Comparison of ENCODE assay signal across 22 mouse cellular contexts in the genomic region with DNA sequence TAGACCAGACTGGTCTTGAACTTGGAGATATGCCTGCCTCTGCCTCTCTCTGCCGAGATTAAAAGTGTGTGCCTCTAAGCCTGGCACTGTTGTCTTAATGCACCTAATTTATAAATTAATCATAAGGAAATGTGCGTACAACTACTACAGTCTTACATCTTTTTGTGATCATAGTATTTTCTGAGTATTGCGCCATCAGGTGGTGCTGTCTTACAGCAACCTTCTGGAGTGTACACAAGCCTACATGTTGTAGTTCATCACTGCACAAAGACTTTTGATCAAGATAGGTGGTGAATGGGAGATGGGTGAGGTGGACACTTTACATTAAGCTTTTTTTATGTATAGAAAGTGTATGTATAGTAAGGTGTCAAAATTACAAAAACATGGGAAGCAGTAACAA. TPM values are rescaled to one million over a fixed set of nuclear protein-coding genes. Genes with fewer than 3 reads are reported as not detected.
DNase-seq lines count a peak whose midpoint lies in the region; ATAC-seq and TF ChIP-seq lines count a peak whose summit lies in the region.
"Had no signal": no experiment of that assay in that cellular context is flagged by ENCODE, and none has a peak within 500 bp of the region (broad histone marks: within the 10 kb centered on the region; RNA-seq: fewer than 3 reads in every experiment).

No protein-coding gene starts in this region.

- H3K27me3 ChIP-seq in heart, postnatal 0 days (ENCODE audit: control insufficient read depth, insufficient read depth, low read length), result no peaks in the 10 kb centered on the region
- H3K27me3 ChIP-seq: forebrain, embryonic 13.5 days; midbrain, embryonic 15.5 days had no signal

- no peak overlapping the region for H3K9ac ChIP-seq in heart, postnatal 0 days (replicated peaks; ENCODE audit: low read depth, low read length)
- H3K9ac ChIP-seq: forebrain, embryonic 13.5 days; hindbrain, embryonic 14.5 days; lung, embryonic 14.5 days; midbrain, embryonic 15.5 days had no signal

- no peaks in the 10 kb centered on the region for H3K9me3 ChIP-seq in heart, postnatal 0 days (replicated peaks; ENCODE audit: control insufficient read depth, low read length)
- H3K9me3 ChIP-seq: forebrain, embryonic 13.5 days; midbrain, embryonic 15.5 days had no signal

- no peak overlapping the region for H3K4me3 ChIP-seq in heart, postnatal 0 days (ENCODE audit: low read depth, low read length)
- H3K4me3 ChIP-seq in left cerebral cortex, adult 2 months, result no peak overlapping the region
- H3K4me3 ChIP-seq in cortical plate, adult 2 months (ENCODE audit: insufficient read depth, low read length), result no peak overlapping the region
- H3K4me3 ChIP-seq: forebrain, embryonic 13.5 days; midbrain, embryonic 15.5 days had no signal

- intact Hi-C loops in left cerebral cortex, adult 2 months (cut with DNase I), result loop anchor here (5.0 kb wide), 1 partner anchor 333 kb away; no protein-coding TSS in a partner anchor
- intact Hi-C loops in left cerebral cortex, postnatal 25 days (cut with DNase I), result loop anchor here (5.0 kb wide), 1 partner anchor 333 kb away; no protein-coding TSS in a partner anchor

- DNase-seq in heart, postnatal 0 days (ENCODE audit: low spot score), result no peak
- DNase-seq in heart, adult 8-10 months (ENCODE audit: low spot score), result no peak
- no peak for DNase-seq in left cerebral cortex, adult 2 months (ENCODE audit: extremely low spot score in 1 of 2, low spot score in 2 of 2)
- no peak for DNase-seq in left cerebral cortex, postnatal 25 days (ENCODE audit: low spot score in 2 of 2)
- DNase-seq in 416B (ENCODE audit: low read depth), result peak; percentile 9
- no peak for DNase-seq in adrenal gland, postnatal 10 days
- DNase-seq: adrenal gland, postnatal 25 days; cerebellum, adult 8-10 months; cerebellum, postnatal 36 days; gastrocnemius, postnatal 14 days; heart, adult 11 months; heart, postnatal 36 days; lung, embryonic 14.5 days; lung, postnatal 4 days; right cerebral cortex, adult 18-20 months; right cerebral cortex, postnatal 4 days; thymus, adult 18-20 months had no signal

- no peak overlapping the region for H3K27ac ChIP-seq in heart, postnatal 0 days (ENCODE audit: low read depth)
- H3K27ac ChIP-seq in left cerebral cortex, adult 2 months, result no peak overlapping the region
- no peak overlapping the region for H3K27ac ChIP-seq in cortical plate, adult 2 months (ENCODE audit: insufficient read depth, low read length)
- H3K27ac ChIP-seq: forebrain, embryonic 13.5 days; hindbrain, embryonic 14.5 days; midbrain, embryonic 15.5 days had no signal

- no peaks in the 10 kb centered on the region for H3K36me3 ChIP-seq in heart, postnatal 0 days (replicated peaks; ENCODE audit: control insufficient read depth, insufficient read depth, low read length)
- H3K36me3 ChIP-seq: midbrain, embryonic 15.5 days had no signal

- TF ChIP-seq POLR2A in cortical plate, adult 2 months (IDR thresholded peaks at IDR 0.05; ENCODE audit: extremely low read depth, insufficient read depth, low read length), result no peak

- H3K4me1 ChIP-seq in heart, postnatal 0 days (ENCODE audit: control insufficient read depth, insufficient read depth), result no peaks in the 10 kb centered on the region
- no peaks in the 10 kb centered on the region for H3K4me1 ChIP-seq in cortical plate, adult 2 months (ENCODE audit: control insufficient read depth, insufficient read depth, low read length)
- H3K4me1 ChIP-seq: forebrain, embryonic 13.5 days; midbrain, embryonic 15.5 days had no signal

- TF ChIP-seq EP300 in heart, postnatal 0 days (IDR thresholded peaks at IDR 0.05; ENCODE audit: low read depth), result no peak

- WGBS in heart, postnatal 0 days, result 94% methylated on average over 3 of the region's 3 CpGs

- TF ChIP-seq CTCF in heart, postnatal 0 days (IDR thresholded peaks at IDR 0.05; ENCODE audit: low read depth), result peak; percentile 22; the same call in 1 of the 2 replicates
- peak; percentile 32 for TF ChIP-seq CTCF in left cerebral cortex, adult 2 months (IDR thresholded peaks at IDR 0.05)
- peak; percentile 17; the same call in 1 of the 2 replicates for TF ChIP-seq CTCF in cortical plate, adult 2 months (IDR thresholded peaks at IDR 0.05; ENCODE audit: extremely low read depth, insufficient read depth, low read length)

- ATAC-seq in heart, postnatal 0 days (ENCODE audit: insufficient read depth, low read depth), result no peak
- ATAC-seq: forebrain, embryonic 13.5 days; midbrain, embryonic 15.5 days had no signal

- no peak overlapping the region for H3K4me2 ChIP-seq in heart, postnatal 0 days (ENCODE audit: low read depth, low read length)
- H3K4me2 ChIP-seq: forebrain, embryonic 13.5 days; hindbrain, embryonic 14.5 days; liver, embryonic 11.5 days; lung, embryonic 14.5 days; midbrain, embryonic 15.5 days had no signal

RNA-seq across cellular contexts. Expression of a gene that starts 45.0 kb away (rescaled TPM):
- total RNA-seq in heart, postnatal 0 days (2014; rRNA removed; ENCODE audit: low replicate concordance), result 12.3 and 14.2 TPM in 2 replicates
- polyA plus RNA-seq in heart, postnatal 0 days (2015; fragmentation: Nextera tagmentation; extraction: Ambion mirVana), result 3.7 and 4.6 TPM in 2 replicates
- 10 to 100 TPM; 11.0 to 17.2 (median 12.3) TPM for total RNA-seq in heart, adult 8-10 months (2022)
- 10 to 100 TPM; 12.0 to 12.8 TPM for total RNA-seq in left cerebral cortex, adult 2 months (2021)
- 10 to 100 TPM; 11.6 to 13.2 TPM for total RNA-seq in left cerebral cortex, postnatal 25 days (2021)
- 3.7 and 3.9 TPM in 2 replicates for polyA plus RNA-seq in cortical plate, adult 2 months (2012; rRNA removed)
- 10 to 100 TPM; 25.0 to 29.1 TPM for total RNA-seq in adrenal gland, postnatal 10 days (2021)
